Mouse (Mus musculus): ENCODE results near the gene Sult1d1. TPM values are rescaled to one million over a fixed set of nuclear protein-coding genes. Genes with fewer than 3 reads are reported as not detected.

The Sult1d1 gene
- 0.74 and 1.3 TPM in 2 replicates for polyA plus RNA-seq (2012; rRNA removed)

DNA sequence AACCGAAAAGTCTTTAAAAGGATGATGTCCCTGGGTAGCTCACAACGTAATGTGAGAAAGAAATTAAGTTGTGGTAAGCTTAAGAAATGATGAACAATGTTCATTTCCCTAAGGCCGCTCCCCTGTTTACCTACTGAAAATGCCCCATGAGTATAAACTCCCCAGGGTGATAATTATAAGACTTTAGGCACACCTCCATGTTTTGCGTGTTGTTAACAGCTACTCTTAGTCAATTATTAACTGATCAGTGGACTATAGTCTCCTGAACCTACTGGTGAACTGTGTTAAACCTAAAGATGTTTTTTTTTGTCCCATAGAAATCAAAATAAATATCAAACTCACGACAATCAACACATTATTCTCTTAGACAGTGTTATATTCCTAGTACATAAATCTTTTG is at the start of gene Sult1d1:
TSS of gene Sult1d1 (minus strand) at position 183 of the 400 bp plus-strand sequence.
- DNase-seq, result no peak
- TF ChIP-seq POLR2A (IDR thresholded peaks at IDR 0.05; ENCODE audit: borderline replicate concordance, extremely low read depth, low read depth, low read length) (no peak), CTCF (IDR thresholded peaks at IDR 0.05; ENCODE audit: insufficient read depth, low read length) (no peak)
- Histone ChIP-seq H3K4me1 (ENCODE audit: control insufficient read depth, insufficient read depth, low read length) (no peaks in the 10 kb centered on the region), H3K4me3 (replicated peaks; ENCODE audit: extremely low read depth, low read depth, low read length) (no peak within 1 kb of the TSS)
- WGBS, result 64% methylated on average over 5 of the region's 5 CpGs

- no peak for TF ChIP-seq CTCF (IDR thresholded peaks at IDR 0.05; ENCODE audit: insufficient read depth, low read length)
- no peak for DNase-seq
- Histone ChIP-seq H3K4me3 (replicated peaks; ENCODE audit: extremely low read depth, low read depth, low read length) (no peak overlapping the region), H3K4me1 (ENCODE audit: control insufficient read depth, insufficient read depth, low read length) (no peaks in the 10 kb centered on the region)
- WGBS, result 87% methylated on average over 2 of the region's 2 CpGs
Observed at GRCm38 (mm10) chr5:87615128-87615390, 46.2 kb upstream of the Sult1d1 start.

GRCm38 (mm10) chr5:87614364-87615127 is 45.7 kb upstream of the Sult1d1 start:
- TF ChIP-seq POLR2A (IDR thresholded peaks at IDR 0.05; ENCODE audit: borderline replicate concordance, extremely low read depth, low read depth, low read length), result no peak
- TF ChIP-seq CTCF (IDR thresholded peaks at IDR 0.05; ENCODE audit: insufficient read depth, low read length), result no peak
- no peak for DNase-seq
- Histone ChIP-seq H3K4me1 (ENCODE audit: control insufficient read depth, insufficient read depth, low read length) (no peaks in the 10 kb centered on the region), H3K4me3 (replicated peaks; ENCODE audit: extremely low read depth, low read depth, low read length) (no peak overlapping the region)

DNA sequence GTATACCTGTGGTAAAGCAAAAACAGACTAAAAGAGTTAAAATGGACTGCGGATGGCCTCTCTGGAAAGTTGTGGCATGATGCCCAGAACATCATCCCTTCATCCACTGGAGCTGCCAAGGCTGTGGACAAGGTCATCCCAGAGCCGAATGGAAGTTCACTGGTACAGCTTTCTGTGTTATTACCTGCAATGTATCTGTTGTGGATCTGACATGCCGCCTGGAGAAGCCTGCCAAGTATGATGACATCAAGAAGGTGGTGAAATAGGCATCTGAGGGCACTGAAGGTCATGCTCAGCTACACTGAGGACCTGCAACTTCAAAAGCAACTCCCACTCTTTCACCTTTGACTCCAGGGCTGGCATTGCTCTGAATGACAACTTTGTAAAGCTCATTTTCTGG is 32.2 kb upstream of the Sult1d1 start:
- TF ChIP-seq CTCF (IDR thresholded peaks at IDR 0.05; ENCODE audit: insufficient read depth, low read length), result no peak
- no peak for TF ChIP-seq POLR2A (IDR thresholded peaks at IDR 0.05; ENCODE audit: borderline replicate concordance, extremely low read depth, low read depth, low read length)
- H3K4me3 ChIP-seq (replicated peaks; ENCODE audit: extremely low read depth, low read depth, low read length), result no peak overlapping the region
- DNase-seq, result no peak
- H3K4me1 ChIP-seq (ENCODE audit: control insufficient read depth, insufficient read depth, low read length), result no peaks in the 10 kb centered on the region
- 53% methylated on average over 3 of the region's 3 CpGs for WGBS

GRCm38 (mm10) chr5:87597891-87598290 is 29.1 kb upstream of the Sult1d1 start:
- DNase-seq, result no peak
- WGBS, result 41% methylated on average over 2 of the region's 2 CpGs
- H3K4me3 ChIP-seq (replicated peaks; ENCODE audit: extremely low read depth, low read depth, low read length), result no peak overlapping the region

GRCm38 (mm10) chr5:87591494-87591893 is 22.7 kb upstream of the Sult1d1 start, which contains the start of gene Sult1e1:
Gene Sult1e1 (minus strand): TSS chr5:87591594.
- DNase-seq, result no peak
- WGBS, result 67% methylated on average over 5 of the region's 5 CpGs

More at GRCm38 (mm10) chr5:87597891-87598290, 29.1 kb upstream of the Sult1d1 start:
- TF ChIP-seq CTCF (IDR thresholded peaks at IDR 0.05; ENCODE audit: insufficient read depth, low read length) (no peak), POLR2A (IDR thresholded peaks at IDR 0.05; ENCODE audit: borderline replicate concordance, extremely low read depth, low read depth, low read length) (no peak)
- no peaks in the 10 kb centered on the region for H3K4me1 ChIP-seq (ENCODE audit: control insufficient read depth, insufficient read depth, low read length)

DNA sequence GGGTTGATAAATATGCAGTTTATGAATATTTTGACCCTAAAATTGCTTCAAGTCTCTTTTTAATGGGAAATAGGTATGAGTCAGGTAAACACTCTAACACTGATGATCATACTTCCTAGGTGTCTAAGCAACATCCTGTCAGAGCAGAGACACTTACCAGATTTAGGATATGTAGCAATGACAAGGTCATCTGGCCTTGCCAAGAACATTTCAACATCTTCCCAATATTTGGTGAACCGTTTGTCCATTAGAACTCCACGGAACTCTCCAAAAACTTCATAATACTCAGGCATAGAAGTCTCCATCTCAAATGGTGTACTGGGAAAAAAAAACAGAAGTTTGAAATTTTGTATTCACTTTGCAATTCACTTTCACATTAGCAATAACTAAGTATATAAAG is 21.1 kb upstream of the Sult1d1 start:
- no peak for DNase-seq
- 65% methylated on average over 2 of the region's 2 CpGs for WGBS
- H3K4me1 ChIP-seq (ENCODE audit: control insufficient read depth, insufficient read depth, low read length), result no peaks in the 10 kb centered on the region

More at GRCm38 (mm10) chr5:87591494-87591893, 22.7 kb upstream of the Sult1d1 start, which contains the start of gene Sult1e1:
- Histone ChIP-seq H3K4me1 (ENCODE audit: control insufficient read depth, insufficient read depth, low read length) (no peaks in the 10 kb centered on the region), H3K4me3 (replicated peaks; ENCODE audit: extremely low read depth, low read depth, low read length) (no peak within 1 kb of the TSS)
- TF ChIP-seq CTCF (IDR thresholded peaks at IDR 0.05; ENCODE audit: insufficient read depth, low read length), result no peak
- TF ChIP-seq POLR2A (IDR thresholded peaks at IDR 0.05; ENCODE audit: borderline replicate concordance, extremely low read depth, low read depth, low read length), result no peak

DNA sequence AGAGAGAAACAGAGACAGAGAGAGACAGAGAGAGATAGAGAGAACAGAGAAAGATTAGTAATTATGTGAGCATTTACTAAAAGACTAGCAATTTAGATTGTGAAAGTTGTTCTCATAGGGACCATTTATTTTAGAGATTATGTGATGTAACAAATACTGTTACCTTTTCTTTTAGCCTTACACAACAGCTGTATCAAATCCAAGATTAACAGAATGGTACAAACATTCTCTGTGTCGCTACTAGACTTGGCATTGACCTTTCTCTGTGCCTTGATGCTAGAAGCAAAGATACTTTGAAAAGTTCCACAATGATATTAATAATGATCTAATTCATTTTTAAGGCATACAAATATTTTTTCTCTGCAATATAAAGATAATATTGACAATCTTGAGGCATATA is 11.6 kb upstream of the Sult1d1 start:
- 61% methylated on average over 1 of the region's 1 CpGs for WGBS
- no peak for DNase-seq
- Histone ChIP-seq H3K4me3 (replicated peaks; ENCODE audit: extremely low read depth, low read depth, low read length) (no peak overlapping the region), H3K4me1 (ENCODE audit: control insufficient read depth, insufficient read depth, low read length) (no peaks in the 10 kb centered on the region)
- no peak for TF ChIP-seq CTCF (IDR thresholded peaks at IDR 0.05; ENCODE audit: insufficient read depth, low read length)
- TF ChIP-seq POLR2A (IDR thresholded peaks at IDR 0.05; ENCODE audit: borderline replicate concordance, extremely low read depth, low read depth, low read length), result no peak

More for the DNA sequence above, 21.1 kb upstream of the Sult1d1 start:
- H3K4me3 ChIP-seq (replicated peaks; ENCODE audit: extremely low read depth, low read depth, low read length), result no peak overlapping the region
- TF ChIP-seq POLR2A (IDR thresholded peaks at IDR 0.05; ENCODE audit: borderline replicate concordance, extremely low read depth, low read depth, low read length), result no peak
- no peak for TF ChIP-seq CTCF (IDR thresholded peaks at IDR 0.05; ENCODE audit: insufficient read depth, low read length)

DNA sequence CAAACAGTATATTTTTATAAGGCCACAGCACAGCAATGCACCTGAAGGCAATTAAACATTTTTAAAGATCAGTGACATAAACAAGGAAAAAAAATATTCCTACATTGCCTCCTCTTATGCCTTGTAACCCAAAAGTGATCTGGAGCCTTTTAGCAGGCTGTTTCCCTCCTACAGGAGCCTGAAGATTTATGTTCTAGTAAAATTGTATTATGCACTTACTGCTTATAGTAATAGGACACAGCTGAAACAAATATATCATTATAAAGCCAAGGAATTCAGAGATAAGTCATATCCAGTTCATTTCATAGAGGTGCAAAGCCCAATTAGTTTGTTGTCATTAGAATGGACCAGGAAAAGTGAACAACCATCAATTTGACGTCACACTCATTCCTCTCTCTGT is 5.3 kb upstream of the Sult1d1 start:
- DNase-seq, result no peak
- H3K4me3 ChIP-seq (replicated peaks; ENCODE audit: extremely low read depth, low read depth, low read length), result no peak overlapping the region
- no peaks in the 10 kb centered on the region for H3K4me1 ChIP-seq (ENCODE audit: control insufficient read depth, insufficient read depth, low read length)
- no peak for TF ChIP-seq CTCF (IDR thresholded peaks at IDR 0.05; ENCODE audit: insufficient read depth, low read length)
- TF ChIP-seq POLR2A (IDR thresholded peaks at IDR 0.05; ENCODE audit: borderline replicate concordance, extremely low read depth, low read depth, low read length), result no peak
- WGBS, result 53% methylated on average over 1 of the region's 1 CpGs

- Histone ChIP-seq H3K4me1 (ENCODE audit: control insufficient read depth, insufficient read depth, low read length) (no peaks in the 10 kb centered on the region), H3K4me3 (replicated peaks; ENCODE audit: extremely low read depth, low read depth, low read length) (no peak overlapping the region)
- TF ChIP-seq POLR2A (IDR thresholded peaks at IDR 0.05; ENCODE audit: borderline replicate concordance, extremely low read depth, low read depth, low read length) (no peak), CTCF (IDR thresholded peaks at IDR 0.05; ENCODE audit: insufficient read depth, low read length) (no peak)
- DNase-seq, result no peak
- 53% methylated on average over 5 of the region's 5 CpGs for WGBS
Observed at GRCm38 (mm10) chr5:87573490-87573889, 4.7 kb upstream of the Sult1d1 start.

Measured in lung, adult 2 months (tissue).